28 mouse cellular contexts compared by ENCODE assay signal in genomic region chr2:60715771-60716170, GRCm38 (mm10). TPM values are rescaled to one million over a fixed set of nuclear protein-coding genes. Genes with fewer than 3 reads are reported as not detected.
DNase-seq lines count a peak whose midpoint lies in the region; ATAC-seq and TF ChIP-seq lines count a peak whose summit lies in the region.
"Had no signal": no experiment of that assay in that cellular context is flagged by ENCODE, and none has a peak within 500 bp of the region (broad histone marks: within the 10 kb centered on the region; RNA-seq: fewer than 3 reads in every experiment).

No protein-coding gene starts in this region.

- WGBS in kidney, adult 2 months, result 70% methylated on average over 13 of the region's 13 CpGs
- 73% methylated on average over 13 of the region's 13 CpGs for whole genome bisulfite sequencing in lung, embryonic 14.5 days
- 86% methylated on average over 13 of the region's 13 CpGs for WGBS in lung, adult 2 months

- no peak overlapping the region for H3ac ChIP-seq in myocyte (ENCODE audit: control insufficient read depth, insufficient read length)

- H3K4me1 ChIP-seq in kidney, adult 2 months (ENCODE audit: control insufficient read depth, insufficient read depth, low read length), result peaks cover 59% of the 10 kb centered on the region
- peaks cover 18% of the 10 kb centered on the region for H3K4me1 ChIP-seq in lung, embryonic 14.5 days (ENCODE audit: insufficient read depth)
- peaks cover 14% of the 10 kb centered on the region for H3K4me1 ChIP-seq in lung, adult 2 months (ENCODE audit: control insufficient read depth, insufficient read depth, low read length)
- H3K4me1 ChIP-seq: liver, embryonic 13.5 days had no signal

- peak; percentile 16; the same call in 1 of the 2 replicates for ATAC-seq in lung, embryonic 14.5 days (ENCODE audit: insufficient read depth)
- ATAC-seq: inflammation-experienced regulatory T-cells, adult 6 months had no signal

- H3K9ac ChIP-seq in lung, embryonic 14.5 days, result no peak overlapping the region
- H3K9ac ChIP-seq: forebrain, embryonic 13.5 days; limb, embryonic 13.5 days; liver, embryonic 13.5 days; neural tube, embryonic 15.5 days; stomach, embryonic 15.5 days had no signal

- H3K36me3 ChIP-seq in kidney, adult 2 months (ENCODE audit: control insufficient read depth, insufficient read depth, low read length), result no peaks in the 10 kb centered on the region
- H3K36me3 ChIP-seq in lung, embryonic 14.5 days (ENCODE audit: insufficient read depth), result no peaks in the 10 kb centered on the region
- H3K36me3 ChIP-seq in myocyte (ENCODE audit: control insufficient read depth, insufficient read depth), result no peaks in the 10 kb centered on the region
- H3K36me3 ChIP-seq: G1E; limb, embryonic 13.5 days; liver, embryonic 13.5 days; neural tube, embryonic 15.5 days; stomach, embryonic 15.5 days had no signal

- H3K27ac ChIP-seq in kidney, adult 2 months (ENCODE audit: insufficient read depth, low read depth, low read length), result peak overlapping the region; percentile 49
- no peak overlapping the region for H3K27ac ChIP-seq in lung, embryonic 14.5 days (ENCODE audit: low read depth)
- H3K27ac ChIP-seq: forebrain, embryonic 13.5 days; heart, adult 2 months; liver, embryonic 13.5 days; stomach, embryonic 15.5 days had no signal

- H3K4me3 ChIP-seq in kidney, adult 2 months (ENCODE audit: insufficient read depth, low read depth, low read length), result no peak overlapping the region
- no peak overlapping the region for H3K4me3 ChIP-seq in lung, embryonic 14.5 days (ENCODE audit: low read depth, low read length)
- no peak overlapping the region for H3K4me3 ChIP-seq in lung, adult 2 months (replicated peaks; ENCODE audit: extremely low read depth, low read depth, low read length)
- no peak overlapping the region for H3K4me3 ChIP-seq in myocyte
- H3K4me3 ChIP-seq: forebrain, embryonic 13.5 days; heart, adult 2 months; limb, embryonic 13.5 days; liver, embryonic 13.5 days; neural tube, embryonic 15.5 days; stomach, embryonic 15.5 days had no signal

- intact Hi-C loops in heart, postnatal 25 days (cut with DNase I), result no loop called here

- no peaks in the 10 kb centered on the region for H3K79me2 ChIP-seq in myocyte (ENCODE audit: control insufficient read depth, insufficient read depth)

- H3K27me3 ChIP-seq in kidney, adult 2 months (replicated peaks; ENCODE audit: control insufficient read depth, insufficient read depth, low read length), result no peaks in the 10 kb centered on the region
- H3K27me3 ChIP-seq in lung, embryonic 14.5 days (ENCODE audit: insufficient read depth, low read length), result no peaks in the 10 kb centered on the region
- H3K27me3 ChIP-seq in myocyte (ENCODE audit: control insufficient read depth, insufficient read depth, insufficient read length), result no peaks in the 10 kb centered on the region
- H3K27me3 ChIP-seq: neural tube, embryonic 15.5 days; stomach, embryonic 15.5 days had no signal

- H3K9me3 ChIP-seq in lung, embryonic 14.5 days (ENCODE audit: low read depth, low read length), result no peaks in the 10 kb centered on the region
- H3K9me3 ChIP-seq: forebrain, embryonic 13.5 days; G1E; limb, embryonic 13.5 days; liver, embryonic 13.5 days; neural tube, embryonic 15.5 days; stomach, embryonic 15.5 days had no signal

- no peak for TF ChIP-seq CTCF in kidney, adult 2 months (conservative IDR thresholded peaks at IDR 0.05; ENCODE audit: insufficient read depth, insufficient read length, low read depth, low read length)
- TF ChIP-seq CTCF in lung, embryonic 14.5 days (IDR thresholded peaks at IDR 0.05; ENCODE audit: low read depth), result no peak
- TF ChIP-seq CTCF in lung, adult 2 months (IDR thresholded peaks at IDR 0.05; ENCODE audit: insufficient read depth, low read length), result no peak

- TF ChIP-seq POLR2A in kidney, adult 2 months (IDR thresholded peaks at IDR 0.05; ENCODE audit: low read depth, low read length), result no peak
- TF ChIP-seq POLR2A in lung, adult 2 months (IDR thresholded peaks at IDR 0.05; ENCODE audit: borderline replicate concordance, extremely low read depth, low read depth, low read length), result no peak
- TF ChIP-seq POLR2A in myocyte (IDR thresholded peaks at IDR 0.05; ENCODE audit: insufficient read length, low read depth), result no peak

- DNase-seq in heart, adult 11 months, result peak; percentile 87
- DNase-seq in heart, postnatal 25 days (ENCODE audit: low spot score), result no peak
- no peak for DNase-seq in kidney, adult 2 months
- no peak for DNase-seq in kidney, adult 8-10 months
- DNase-seq in lung, embryonic 14.5 days, result no peak
- DNase-seq in lung, adult 2 months, result no peak
- DNase-seq in layer of hippocampus, adult 8-10 months (ENCODE audit: low spot score in 2 of 2), result no peak
- DNase-seq: adrenal gland, adult 8-10 months; cerebellum, adult 2 months; cerebellum, postnatal 25 days; gastrocnemius, postnatal 36 days; heart, postnatal 14 days; liver, embryonic 13.5 days; lung, adult 18-20 months; lung, postnatal 14 days; right cerebral cortex, postnatal 25 days; thymus, postnatal 36 days had no signal

- H3K4me2 ChIP-seq in lung, embryonic 14.5 days, result no peak overlapping the region
- no peak overlapping the region for H3K4me2 ChIP-seq in myocyte (ENCODE audit: low read depth)
- H3K4me2 ChIP-seq: limb, embryonic 13.5 days; liver, embryonic 13.5 days; midbrain, embryonic 11.5 days; neural tube, embryonic 15.5 days; stomach, embryonic 15.5 days had no signal

TF ChIP-seq in myocyte, 11 proteins besides CTCF, POLR2A, EP300 and RAD21:
- no peak for TF ChIP-seq E2F4 (IDR thresholded peaks at IDR 0.05; ENCODE audit: insufficient read depth)
- TF ChIP-seq USF1 (IDR thresholded peaks at IDR 0.05; ENCODE audit: low read depth), result no peak
- TF ChIP-seq MYOG (IDR thresholded peaks at IDR 0.05; ENCODE audit: control insufficient read depth in 1 of 3, insufficient read depth in 1 of 3, insufficient read length in 2 of 3, low read depth in 2 of 3), result peak in 2 of 3 experiments; percentile 54 to 82
- no peak for TF ChIP-seq TCF12 (IDR thresholded peaks at IDR 0.05; ENCODE audit: insufficient read depth, poor library complexity, severe bottlenecking)
- TF ChIP-seq TCF3 (IDR thresholded peaks at IDR 0.05; ENCODE audit: insufficient read length, low read depth), result no peak
- TF ChIP-seq CEBPB (IDR thresholded peaks at IDR 0.05; ENCODE audit: insufficient read depth, poor library complexity, severe bottlenecking), result no peak
- no peak for TF ChIP-seq MAX (IDR thresholded peaks at IDR 0.05; ENCODE audit: low read depth)
- no peak for TF ChIP-seq SRF (IDR thresholded peaks at IDR 0.05; ENCODE audit: control insufficient read depth, insufficient read length, low read depth)
- TF ChIP-seq MYOD1 (IDR thresholded peaks at IDR 0.05; ENCODE audit: control insufficient read depth in 1 of 3, insufficient read length in 2 of 3, low read depth in 2 of 3), result peak in 1 of 3 experiments; percentile 47
- no peak for TF ChIP-seq REST (IDR thresholded peaks at IDR 0.05; ENCODE audit: insufficient read depth, insufficient read length)

RNA-seq across cellular contexts. Expression of gene Itgb6, which starts 6.7 kb away (rescaled TPM):
- total RNA-seq in heart, postnatal 25 days (2021), result 10 to 100 TPM; 23.0 to 25.0 TPM
- polyA plus RNA-seq in kidney, adult 2 months (2012; rRNA removed), result 55.8 and 74.0 TPM in 2 replicates
- polyA plus RNA-seq in lung, embryonic 14.5 days (2014; fragmentation: Nextera tagmentation; extraction: Ambion mirVana), result 5.5 and 6.2 TPM in 2 replicates
- 22.8 and 28.9 TPM in 2 replicates for polyA plus RNA-seq in lung, adult 2 months (2012; rRNA removed)
- polyA plus RNA-seq in myocyte (2012; fragmentation: generic; extraction: Trizol), result 3.9 TPM
- total RNA-seq in layer of hippocampus, adult 8-10 months (2022), result under 1 TPM in 1 of 4 experiments, not detected in 3; 0.11 TPM
- total RNA-seq: adrenal gland, adult 8-10 months; left cerebral cortex, adult 18-20 months; monocyte, adult 5-6 weeks had no signal
- polyA plus RNA-seq: forebrain, embryonic 13.5 days; G1E; inflammation-experienced regulatory T-cells, adult 6 months had no signal
